Mouse (Mus musculus) kidney, adult 2 months (tissue): ENCODE measurements at regions not wholly inside any gene's neighbourhood (a gene's known extent, or its start where the extent isn't known, plus 50 kb on each side); places are given as distances from the start of the nearest gene placed in this dataset.

Experiments
- CTCF ChIP-seq: fragments of 200-500 bp; conservative IDR thresholded peaks from 2 replicates; pipeline ENCODE4 v1.5.1; 2011; ENCODE audit warnings: low read depth, mild to moderate bottlenecking, control low read depth, low read length, moderate library complexity, mixed read lengths; ENCODE audit not compliant: insufficient read depth, insufficient read length
- POLR2A ChIP-seq: fragments of 200-500 bp; IDR thresholded peaks from one replicate; pipeline ENCODE4 v1.6.1; 2011; ENCODE audit warnings: low read depth, low read length, control low read depth

DNA sequence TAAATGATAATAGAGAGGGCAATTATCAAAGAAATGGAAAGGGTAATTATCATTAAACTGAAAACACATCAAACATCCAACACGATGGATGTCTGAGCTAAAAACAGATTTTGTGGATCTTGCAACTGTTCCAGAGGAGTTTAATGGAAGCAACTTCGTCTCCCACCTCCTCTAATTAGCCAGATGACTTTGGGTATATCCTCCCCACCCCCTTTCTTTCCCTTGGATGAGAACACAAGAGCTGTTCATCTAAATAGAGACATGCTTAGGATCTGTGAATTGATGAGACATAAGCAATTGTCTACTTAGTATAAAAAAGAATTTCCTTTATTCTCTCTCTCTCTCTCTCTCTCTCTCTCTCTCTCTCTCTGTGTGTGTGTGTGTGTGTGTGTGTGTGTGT, 333.7 kb upstream of the Adgrl2 start:
- TF ChIP-seq CTCF (no peak), POLR2A (no peak)
